Mouse (Mus musculus): ENCODE measurements around the gene Sel1l3. TPM values are rescaled to one million over a fixed set of nuclear protein-coding genes. Genes with fewer than 3 reads are reported as not detected.
A peak's percentile ranks its signal among the peaks of the same experiment; 100 is the strongest.

Sel1l3 gene
- polyA plus RNA-seq, 1 experiment, result 47.7 TPM

DNA sequence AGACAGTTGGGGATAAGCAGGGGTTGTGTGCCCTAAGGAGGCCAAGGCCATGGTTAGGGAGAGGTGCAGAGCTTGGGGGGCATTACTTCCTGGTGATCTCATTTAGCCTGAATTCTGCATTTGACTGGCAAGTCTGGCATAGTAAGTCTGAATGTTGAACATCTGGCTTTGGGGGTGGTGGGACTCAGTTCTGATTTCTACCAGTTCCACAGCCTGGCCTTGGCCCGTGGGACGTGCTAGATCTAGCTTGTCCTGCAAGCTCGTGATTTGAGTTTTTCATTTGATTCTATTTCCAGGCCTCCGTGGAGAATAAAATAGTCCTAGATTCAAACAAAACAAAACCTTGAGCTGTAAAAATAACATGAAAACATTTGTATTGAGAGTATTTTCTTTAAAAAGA lies 46.2 kb downstream of the Sel1l3 start:
- H3K27ac ChIP-seq (ENCODE audit: insufficient read depth, low read length), result peak overlapping the region; percentile 55; the same call in 1 of the 2 replicates
- peaks cover 19% of the 10 kb centered on the region for H3K4me1 ChIP-seq (ENCODE audit: control insufficient read depth, insufficient read depth, low read length)
- no peak overlapping the region for H3K4me3 ChIP-seq (ENCODE audit: insufficient read depth, low read length)
- TF ChIP-seq POLR2A (IDR thresholded peaks at IDR 0.05; ENCODE audit: extremely low read depth, insufficient read depth, low read length) (no peak), CTCF (IDR thresholded peaks at IDR 0.05; ENCODE audit: extremely low read depth, insufficient read depth, low read length) (no peak)

DNA sequence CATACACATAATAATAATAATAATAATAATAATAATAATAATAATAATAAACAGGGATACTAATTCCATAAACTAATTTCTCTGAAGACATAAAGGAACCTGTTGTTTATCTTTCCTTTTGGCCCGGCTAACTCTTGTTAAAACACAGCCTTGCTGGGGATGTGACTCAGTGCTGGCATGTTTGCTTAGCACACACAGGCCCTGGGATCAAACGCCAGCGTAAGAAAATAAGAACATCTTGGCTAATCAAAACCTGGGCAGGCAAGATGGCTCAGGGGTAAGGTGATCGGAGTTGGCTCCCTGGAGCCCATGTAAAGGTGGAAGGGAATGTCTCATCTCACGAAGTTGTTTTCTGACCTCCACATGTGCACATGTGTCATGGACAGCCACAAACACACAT lies 48.1 kb downstream of the Sel1l3 start:
- Histone ChIP-seq H3K4me1 (ENCODE audit: control insufficient read depth, insufficient read depth, low read length) (peaks cover 17% of the 10 kb centered on the region), H3K27ac (ENCODE audit: insufficient read depth, low read length) (no peak overlapping the region), H3K4me3 (ENCODE audit: insufficient read depth, low read length) (no peak overlapping the region)
- TF ChIP-seq CTCF (IDR thresholded peaks at IDR 0.05; ENCODE audit: extremely low read depth, insufficient read depth, low read length), result no peak
- TF ChIP-seq POLR2A (IDR thresholded peaks at IDR 0.05; ENCODE audit: extremely low read depth, insufficient read depth, low read length), result no peak

DNA sequence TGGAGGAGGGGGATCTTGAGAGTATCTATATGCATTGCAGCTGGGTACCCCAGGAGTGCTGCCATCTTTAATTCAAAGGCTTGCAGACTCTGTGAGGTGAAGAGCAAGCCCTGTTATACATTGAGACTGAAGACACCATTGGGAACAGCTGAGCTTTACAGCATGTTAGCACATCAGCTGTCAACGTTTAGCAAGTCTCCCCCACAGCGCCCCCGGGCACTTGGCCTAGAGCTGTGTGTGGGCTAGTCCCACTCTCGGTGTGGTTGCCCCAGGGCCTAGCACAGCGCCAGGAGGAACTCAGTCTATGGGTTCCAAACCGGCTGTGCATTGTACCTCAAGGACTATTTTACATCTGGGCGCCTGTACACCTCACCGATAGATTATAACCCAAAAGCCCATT lies 51.3 kb downstream of the Sel1l3 start:
- Histone ChIP-seq H3K4me1 (ENCODE audit: control insufficient read depth, insufficient read depth, low read length) (peaks cover 6% of the 10 kb centered on the region), H3K27ac (ENCODE audit: insufficient read depth, low read length) (no peak overlapping the region), H3K4me3 (ENCODE audit: insufficient read depth, low read length) (no peak overlapping the region)
- TF ChIP-seq POLR2A (IDR thresholded peaks at IDR 0.05; ENCODE audit: extremely low read depth, insufficient read depth, low read length) (no peak), CTCF (IDR thresholded peaks at IDR 0.05; ENCODE audit: extremely low read depth, insufficient read depth, low read length) (no peak)

DNA sequence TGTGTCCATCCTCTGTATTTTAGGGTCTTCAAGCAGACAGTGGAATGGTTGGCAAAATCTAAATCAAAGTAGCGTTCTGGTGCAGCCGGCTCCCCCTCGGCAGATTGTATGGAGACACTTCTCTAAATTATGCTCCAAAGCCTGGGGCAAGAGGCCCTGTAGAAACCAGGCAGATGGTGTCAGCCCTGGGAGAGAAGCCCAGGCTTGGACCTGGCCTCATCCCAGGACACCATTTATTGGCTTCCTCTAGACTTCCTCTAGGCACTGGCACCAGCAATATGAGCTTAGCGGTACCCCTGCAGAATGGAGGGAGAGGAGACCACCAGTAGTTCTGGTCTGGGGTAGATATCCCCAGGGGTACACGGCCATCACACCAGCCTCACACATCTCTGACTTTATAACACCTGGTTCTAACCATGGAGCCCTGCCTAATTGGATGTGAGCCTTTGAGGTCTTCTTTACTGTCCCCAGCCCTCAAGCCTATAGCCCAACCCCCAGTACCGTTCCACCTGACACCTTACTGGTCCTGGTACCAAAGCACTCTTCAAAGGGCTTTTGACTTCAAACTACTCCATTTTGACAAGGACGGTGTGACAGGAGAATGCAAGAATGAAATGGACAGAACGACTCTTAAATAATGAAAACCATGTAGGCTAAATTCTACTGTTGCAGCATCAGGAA lies 52.1 kb downstream of the Sel1l3 start:
- H3K27ac ChIP-seq (ENCODE audit: insufficient read depth, low read length), result no peak overlapping the region
- TF ChIP-seq CTCF (IDR thresholded peaks at IDR 0.05; ENCODE audit: extremely low read depth, insufficient read depth, low read length), result no peak
- no peak for TF ChIP-seq POLR2A (IDR thresholded peaks at IDR 0.05; ENCODE audit: extremely low read depth, insufficient read depth, low read length)
- no peak overlapping the region for H3K4me3 ChIP-seq (ENCODE audit: insufficient read depth, low read length)
- 0 out of 2 replicates have a peak, but pooled peaks cover 1% of the 10 kb centered on the region for H3K4me1 ChIP-seq (ENCODE audit: control insufficient read depth, insufficient read depth, low read length)

DNA sequence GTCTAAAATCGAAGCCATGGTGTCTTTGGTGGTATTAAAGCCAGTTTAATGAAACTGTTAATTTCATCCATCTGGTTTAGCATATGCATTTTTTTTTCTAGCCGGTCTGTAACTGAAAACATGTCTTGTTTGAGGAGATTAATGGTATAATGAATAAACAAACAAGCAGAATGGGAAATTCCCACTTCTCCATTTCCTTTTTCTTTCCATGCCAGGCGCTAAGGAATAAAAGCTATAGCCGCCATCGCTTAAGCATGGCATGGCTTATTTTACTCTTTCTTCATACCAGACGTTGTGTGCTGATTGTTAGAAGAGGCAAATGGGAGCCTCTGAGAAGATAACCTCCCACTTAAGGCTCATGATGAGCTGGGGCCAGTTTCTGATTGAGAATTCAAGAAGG lies 53.5 kb downstream of the Sel1l3 start:
- TF ChIP-seq POLR2A (IDR thresholded peaks at IDR 0.05; ENCODE audit: extremely low read depth, insufficient read depth, low read length), result no peak
- TF ChIP-seq CTCF (IDR thresholded peaks at IDR 0.05; ENCODE audit: extremely low read depth, insufficient read depth, low read length), result no peak
- Histone ChIP-seq H3K27ac (ENCODE audit: insufficient read depth, low read length) (no peak overlapping the region), H3K4me1 (ENCODE audit: control insufficient read depth, insufficient read depth, low read length) (peaks cover 5% of the 10 kb centered on the region; the same call in 1 of the 2 replicates), H3K4me3 (ENCODE audit: insufficient read depth, low read length) (no peak overlapping the region)

DNA sequence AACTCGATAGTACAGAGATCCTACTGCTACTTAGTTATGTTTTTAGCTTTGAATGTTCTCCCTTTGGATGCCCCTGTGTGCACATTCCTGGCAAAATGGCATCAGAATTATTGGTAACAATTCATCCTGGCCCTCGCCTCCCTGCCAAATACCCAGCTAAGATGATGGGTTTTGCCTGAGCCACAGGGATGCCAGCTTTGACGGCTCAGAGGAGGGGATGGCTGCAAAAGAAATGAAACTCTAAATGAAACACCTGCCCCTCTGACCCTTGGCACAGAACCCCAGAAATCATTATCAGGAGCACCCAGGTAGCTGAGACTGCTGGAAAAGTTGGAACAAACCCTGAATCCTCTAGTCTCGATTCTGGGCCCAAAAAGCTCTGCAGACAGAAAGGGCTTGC lies 54.1 kb downstream of the Sel1l3 start:
- Histone ChIP-seq H3K4me1 (ENCODE audit: control insufficient read depth, insufficient read depth, low read length) (peaks cover 5% of the 10 kb centered on the region; the same call in 1 of the 2 replicates), H3K4me3 (ENCODE audit: insufficient read depth, low read length) (no peak overlapping the region), H3K27ac (ENCODE audit: insufficient read depth, low read length) (no peak overlapping the region)
- TF ChIP-seq CTCF (IDR thresholded peaks at IDR 0.05; ENCODE audit: extremely low read depth, insufficient read depth, low read length), result no peak
- no peak for TF ChIP-seq POLR2A (IDR thresholded peaks at IDR 0.05; ENCODE audit: extremely low read depth, insufficient read depth, low read length)

DNA sequence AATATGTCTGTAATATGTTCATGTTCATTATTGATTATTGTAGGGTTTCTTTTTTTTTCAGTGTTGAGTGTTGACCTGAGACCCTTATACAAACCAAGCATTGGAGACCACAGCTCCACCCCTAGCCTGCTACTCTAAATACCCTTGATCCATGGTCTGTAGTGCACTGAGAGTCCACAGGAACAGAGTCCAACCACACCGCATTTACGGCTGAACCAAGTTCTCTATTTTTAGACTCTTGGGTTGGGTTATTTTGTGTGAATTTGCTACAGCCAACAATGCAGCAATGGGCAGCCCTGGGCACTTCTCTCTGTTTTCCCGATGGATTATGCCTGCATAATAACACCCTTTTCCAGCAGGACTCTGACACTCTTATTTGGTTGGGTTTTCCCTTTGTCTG lies 54.6 kb downstream of the Sel1l3 start:
- Histone ChIP-seq H3K27ac (ENCODE audit: insufficient read depth, low read length) (no peak overlapping the region), H3K4me1 (ENCODE audit: control insufficient read depth, insufficient read depth, low read length) (peaks cover 5% of the 10 kb centered on the region; the same call in 1 of the 2 replicates), H3K4me3 (ENCODE audit: insufficient read depth, low read length) (no peak overlapping the region)
- TF ChIP-seq POLR2A (IDR thresholded peaks at IDR 0.05; ENCODE audit: extremely low read depth, insufficient read depth, low read length) (no peak), CTCF (IDR thresholded peaks at IDR 0.05; ENCODE audit: extremely low read depth, insufficient read depth, low read length) (no peak)

DNA sequence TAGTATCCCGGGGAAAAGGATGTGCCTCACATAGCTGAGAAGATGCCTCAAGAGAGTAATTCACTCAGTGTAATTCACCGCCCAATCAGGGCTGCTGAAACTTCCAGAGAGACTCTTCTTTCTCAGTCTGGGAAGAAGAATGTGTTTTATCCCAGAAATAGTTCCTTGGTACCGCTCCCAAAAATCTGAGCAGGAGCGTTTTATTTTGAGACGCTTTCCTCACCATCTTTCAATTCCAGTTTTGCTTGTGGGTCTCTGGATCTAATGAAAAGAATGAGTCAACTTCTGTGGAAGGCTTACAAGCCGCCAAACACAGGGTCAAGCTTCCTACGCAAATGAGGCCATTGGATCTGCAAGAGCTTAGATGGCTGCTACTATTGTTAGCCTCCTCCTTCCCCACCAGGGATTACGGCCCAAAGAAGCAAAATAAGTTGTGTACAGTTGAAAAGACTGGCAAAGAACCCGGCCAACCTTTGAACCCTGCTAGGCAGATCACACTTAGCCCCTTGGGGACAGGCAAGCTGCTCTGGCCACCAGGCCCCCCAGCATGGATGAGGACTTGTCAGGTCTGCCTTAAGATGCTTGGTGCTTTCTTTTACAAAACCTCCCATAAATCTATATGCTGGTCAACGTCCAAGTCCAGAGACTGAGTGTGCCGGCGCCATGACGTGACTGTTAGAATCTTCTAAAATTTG lies 57.6 kb downstream of the Sel1l3 start:
- Histone ChIP-seq H3K4me3 (ENCODE audit: insufficient read depth, low read length) (no peak overlapping the region), H3K27ac (ENCODE audit: insufficient read depth, low read length) (peak overlapping the region; percentile 90), H3K4me1 (ENCODE audit: control insufficient read depth, insufficient read depth, low read length) (peaks cover 7% of the 10 kb centered on the region)
- no peak for TF ChIP-seq CTCF (IDR thresholded peaks at IDR 0.05; ENCODE audit: extremely low read depth, insufficient read depth, low read length)
- no peak for TF ChIP-seq POLR2A (IDR thresholded peaks at IDR 0.05; ENCODE audit: extremely low read depth, insufficient read depth, low read length)

DNA sequence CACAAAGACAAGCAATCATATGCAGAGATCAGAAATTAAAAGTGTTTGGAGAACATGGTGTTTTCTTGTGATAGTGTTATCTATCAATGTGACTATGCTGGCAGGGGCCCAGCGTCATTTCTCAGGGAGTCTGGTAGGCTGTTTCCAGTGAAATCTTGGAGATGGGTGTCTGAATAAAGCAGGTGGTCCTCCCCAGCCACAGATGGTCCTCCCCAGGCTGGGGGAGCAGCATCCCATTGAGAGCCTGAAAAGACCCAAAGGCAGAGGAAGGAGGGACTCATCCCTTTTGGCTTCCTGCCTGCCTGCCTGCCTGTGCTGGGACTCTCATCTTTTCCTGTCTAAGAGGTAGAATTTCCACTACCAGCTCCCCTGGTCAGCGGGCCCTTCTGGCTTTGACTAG lies 59.2 kb downstream of the Sel1l3 start:
- Histone ChIP-seq H3K4me3 (ENCODE audit: insufficient read depth, low read length) (no peak overlapping the region), H3K4me1 (ENCODE audit: control insufficient read depth, insufficient read depth, low read length) (peaks cover 7% of the 10 kb centered on the region), H3K27ac (ENCODE audit: insufficient read depth, low read length) (peak overlapping the region; percentile 83; the same call in 1 of the 2 replicates)
- TF ChIP-seq POLR2A (IDR thresholded peaks at IDR 0.05; ENCODE audit: extremely low read depth, insufficient read depth, low read length), result no peak
- no peak for TF ChIP-seq CTCF (IDR thresholded peaks at IDR 0.05; ENCODE audit: extremely low read depth, insufficient read depth, low read length)

DNA sequence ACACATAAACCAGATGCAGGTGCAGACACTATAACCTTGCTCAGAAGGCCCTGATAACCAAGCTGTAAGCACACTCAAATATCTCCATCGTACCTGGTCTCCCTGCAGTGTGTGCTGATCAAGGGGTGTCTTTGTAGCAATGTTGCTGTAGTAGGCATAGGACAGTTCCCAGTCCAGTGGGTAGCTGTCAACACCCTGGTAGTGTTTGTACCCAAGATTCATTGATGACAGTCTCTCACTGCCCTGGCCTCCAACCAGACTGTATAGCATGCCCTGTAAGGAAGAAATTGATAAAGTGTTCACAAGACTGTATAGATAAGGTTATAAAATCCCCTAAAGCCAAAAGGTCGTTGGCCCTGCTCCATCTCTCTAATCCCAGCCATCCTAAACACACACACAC lies 59.6 kb downstream of the Sel1l3 start:
- TF ChIP-seq POLR2A (IDR thresholded peaks at IDR 0.05; ENCODE audit: extremely low read depth, insufficient read depth, low read length), result no peak
- no peak for TF ChIP-seq CTCF (IDR thresholded peaks at IDR 0.05; ENCODE audit: extremely low read depth, insufficient read depth, low read length)
- peaks cover 7% of the 10 kb centered on the region for H3K4me1 ChIP-seq (ENCODE audit: control insufficient read depth, insufficient read depth, low read length)

More for the DNA sequence above, 59.6 kb downstream of the Sel1l3 start:
- no peak overlapping the region for H3K27ac ChIP-seq (ENCODE audit: insufficient read depth, low read length)
- H3K4me3 ChIP-seq (ENCODE audit: insufficient read depth, low read length), result no peak overlapping the region
